Mouse (Mus musculus) frontal cortex, postnatal 10 days (tissue): ENCODE data around the gene Snx14.
"Not testable (repeated sequence)": the region's sequence is repeated elsewhere in the genome, so short reads cannot be mapped to it uniquely, and the experiment has no call there.

Source experiments
- DNase-seq, 2 experiments: peaks; one replicate each; pipeline ENCODE4 v3.0.0; 2022; ENCODE audit warnings: low spot score in 2 of 2, mixed read lengths in 1 of 2

Gene Snx14

DNA sequence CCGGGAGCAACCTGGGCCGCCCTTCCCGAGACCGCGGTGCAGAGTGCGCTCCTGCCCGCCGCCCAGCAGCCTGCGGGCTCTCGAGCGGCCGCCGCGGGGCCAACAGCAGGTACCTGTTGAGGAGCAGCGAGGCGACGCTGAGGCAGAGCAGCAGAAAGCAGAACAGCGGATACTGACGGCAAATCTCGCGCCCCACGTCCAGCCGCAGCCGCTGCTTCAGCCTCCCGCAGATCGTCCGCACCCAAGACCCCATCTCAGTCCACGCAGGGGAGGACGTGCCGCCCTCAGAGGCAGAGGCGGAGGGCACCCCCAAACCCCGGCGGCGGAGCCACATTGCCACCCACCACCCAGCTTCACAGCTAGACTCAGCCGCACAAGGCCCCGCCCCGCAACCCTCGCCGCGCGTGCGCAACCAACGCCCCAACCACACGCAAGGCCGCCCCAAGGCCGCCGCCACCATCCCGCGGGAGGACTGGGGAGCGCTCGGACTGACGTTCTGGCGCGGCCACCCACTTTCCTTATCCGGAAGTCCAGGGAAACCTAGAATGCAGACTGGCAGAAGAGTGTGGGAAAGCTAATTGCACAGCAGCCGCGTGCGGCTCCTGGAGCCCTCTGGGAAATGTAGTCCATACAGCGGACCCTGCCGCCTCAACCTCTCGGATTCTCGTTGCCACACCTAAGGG lies at the start of gene Snx14:
Gene Snx14, minus strand, starts transcription at position 404 of the 683 bp plus-strand sequence.
- peak; percentile 94 to 97 for DNase-seq

DNA sequence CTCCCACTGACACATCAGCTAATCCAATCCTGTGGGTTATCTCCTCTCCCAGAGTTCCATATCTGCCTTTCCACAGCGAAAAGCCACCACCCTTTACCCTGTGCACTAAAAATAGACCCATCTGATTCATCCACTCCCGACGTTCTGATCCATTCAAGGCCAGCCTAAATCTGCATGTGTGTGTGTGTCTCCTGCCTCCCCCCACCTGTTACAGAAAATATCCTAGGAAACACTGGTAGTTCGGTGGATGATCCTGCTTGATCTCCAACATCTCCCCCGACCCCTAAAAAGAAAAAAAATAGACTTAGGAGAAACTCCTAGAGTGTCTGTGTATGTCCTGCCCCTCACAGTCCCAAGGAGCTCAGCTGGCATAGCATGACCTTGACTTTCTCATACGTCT lies 45.8 kb upstream of the Snx14 start:
- DNase-seq = no peak

- peak; percentile 85 to 88 for DNase-seq
These were observed 44.2 kb upstream of the Snx14 start for GRCm38 (mm10) chr9:88482829-88483396.

DNA sequence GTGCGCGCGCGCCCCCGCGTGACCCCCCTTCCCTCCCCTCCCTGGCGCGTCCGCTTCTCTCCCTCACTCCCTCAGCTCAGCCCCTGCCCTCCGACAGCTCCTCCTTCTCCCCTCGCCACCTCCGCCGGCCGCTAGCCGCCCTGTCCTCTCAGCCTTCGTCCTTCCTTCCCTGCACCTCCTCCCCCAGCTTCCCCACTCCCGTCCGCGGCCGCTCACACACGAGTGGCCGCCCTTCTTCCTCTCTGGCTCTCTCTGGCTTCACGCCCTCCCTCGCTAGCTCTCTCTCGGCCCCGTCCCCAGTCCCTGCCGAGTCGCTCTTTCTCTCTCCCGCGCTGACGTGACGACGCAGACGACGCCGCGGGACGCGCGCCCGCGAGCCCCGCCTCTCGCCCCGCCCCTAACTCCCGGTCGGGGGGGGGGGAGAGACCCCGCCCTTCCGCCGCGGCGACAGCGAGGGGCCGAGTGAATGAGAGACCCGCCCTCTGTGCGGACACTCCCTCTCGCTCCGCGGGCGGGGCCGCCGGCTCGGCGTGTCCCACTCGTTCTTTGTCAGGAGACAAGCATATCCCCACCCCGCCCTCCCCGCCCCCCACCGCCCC lies 43.6 kb upstream of the Snx14 start, which contains the start of gene Syncrip:
Gene Syncrip, minus strand, starts transcription at position 345 of the 599 bp plus-strand sequence.
- peak; percentile 91 to 92 for DNase-seq

GRCm38 (mm10) chr9:88481791-88482160 lies 43.0 kb upstream of the Snx14 start:
- DNase-seq = peak; percentile 18 to 52

DNA sequence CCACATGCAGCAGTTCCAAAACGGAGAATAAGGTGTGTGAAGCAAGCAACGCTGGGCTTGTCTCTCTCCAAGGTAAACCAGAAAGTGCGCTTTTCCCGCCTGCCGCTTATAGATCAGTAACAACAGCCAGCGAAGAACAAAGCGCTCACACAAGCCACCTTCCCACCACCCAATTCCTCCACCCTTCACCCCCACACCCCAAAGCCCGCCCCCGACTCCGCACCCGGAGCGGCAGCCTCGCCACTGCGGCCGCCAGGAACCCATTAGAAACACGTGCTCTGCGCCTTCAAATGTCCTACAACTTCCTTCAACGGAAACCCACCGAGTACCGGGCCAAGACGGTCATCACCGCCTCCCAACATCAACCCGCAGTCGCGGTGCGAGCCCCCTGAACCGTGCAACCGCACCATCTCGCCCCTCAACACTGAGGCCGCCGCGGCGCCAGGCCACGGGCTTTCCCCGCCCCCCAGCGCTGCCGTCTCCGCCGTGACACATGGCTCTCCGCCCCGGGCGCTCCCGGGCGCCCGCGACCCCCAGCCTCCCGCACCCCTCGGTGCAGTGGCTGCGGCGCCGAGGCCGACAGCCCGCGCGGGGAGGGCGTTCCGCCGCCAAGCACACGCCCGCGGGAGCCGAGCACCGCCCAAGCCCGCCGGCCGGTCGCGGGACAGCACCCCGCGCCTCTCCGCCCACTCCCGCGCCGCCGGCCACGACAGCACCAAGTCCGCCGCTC lies 42.5 kb upstream of the Snx14 start:
- peak; percentile 24 to 57 for DNase-seq

DNA sequence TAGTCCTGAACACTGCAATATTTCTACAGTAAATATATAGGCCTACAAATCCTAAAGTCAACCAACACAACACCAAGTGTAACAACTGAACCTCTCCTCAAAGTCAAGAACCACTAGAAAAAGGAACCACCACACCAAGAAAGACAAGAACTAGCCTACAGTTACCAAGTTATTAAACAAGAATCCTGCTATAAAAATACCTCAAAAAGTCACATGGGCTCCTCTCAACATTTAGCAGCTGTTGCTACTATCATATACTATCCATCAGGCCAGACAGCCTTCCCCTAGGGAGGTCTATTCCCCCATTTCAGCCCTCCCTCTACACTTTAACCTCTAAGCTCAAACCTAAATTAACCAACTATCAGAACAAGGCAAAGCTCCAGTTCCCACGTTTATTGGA lies 41.4 kb upstream of the Snx14 start:
- DNase-seq = no peak

GRCm38 (mm10) chr9:88476138-88476537 lies 37.4 kb upstream of the Snx14 start:
- no peak for DNase-seq

DNA sequence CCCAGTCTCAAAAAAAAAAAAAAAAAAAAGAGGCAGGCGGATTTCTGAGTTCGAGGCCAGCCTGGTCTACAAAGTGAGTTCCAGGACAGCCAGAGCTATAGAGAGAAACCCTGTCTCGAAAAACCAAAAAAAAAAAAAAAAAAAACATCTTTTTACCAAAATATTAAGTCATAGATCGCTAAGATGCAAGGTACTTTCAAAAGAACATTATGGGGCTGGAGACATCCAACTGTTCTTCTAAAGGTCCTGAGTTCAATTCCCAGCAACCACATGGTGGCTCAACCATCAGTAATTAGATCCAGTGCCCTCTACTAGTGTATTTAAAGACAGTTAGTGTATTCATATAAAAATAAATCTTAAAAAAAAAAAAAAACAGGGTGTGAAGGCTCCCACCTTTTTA lies 22.3 kb upstream of the Snx14 start:
- not testable (repeated sequence) for DNase-seq

- DNase-seq = no peak
These were observed 1.2 kb upstream of the Snx14 start for GRCm38 (mm10) chr9:88439991-88440390.

- DNase-seq = no peak
These were observed 461 bp upstream of the Snx14 start for GRCm38 (mm10) chr9:88439238-88439600.

- no peak for DNase-seq
These were observed 562 bp downstream of the Snx14 start for GRCm38 (mm10) chr9:88438237-88438554.

DNA sequence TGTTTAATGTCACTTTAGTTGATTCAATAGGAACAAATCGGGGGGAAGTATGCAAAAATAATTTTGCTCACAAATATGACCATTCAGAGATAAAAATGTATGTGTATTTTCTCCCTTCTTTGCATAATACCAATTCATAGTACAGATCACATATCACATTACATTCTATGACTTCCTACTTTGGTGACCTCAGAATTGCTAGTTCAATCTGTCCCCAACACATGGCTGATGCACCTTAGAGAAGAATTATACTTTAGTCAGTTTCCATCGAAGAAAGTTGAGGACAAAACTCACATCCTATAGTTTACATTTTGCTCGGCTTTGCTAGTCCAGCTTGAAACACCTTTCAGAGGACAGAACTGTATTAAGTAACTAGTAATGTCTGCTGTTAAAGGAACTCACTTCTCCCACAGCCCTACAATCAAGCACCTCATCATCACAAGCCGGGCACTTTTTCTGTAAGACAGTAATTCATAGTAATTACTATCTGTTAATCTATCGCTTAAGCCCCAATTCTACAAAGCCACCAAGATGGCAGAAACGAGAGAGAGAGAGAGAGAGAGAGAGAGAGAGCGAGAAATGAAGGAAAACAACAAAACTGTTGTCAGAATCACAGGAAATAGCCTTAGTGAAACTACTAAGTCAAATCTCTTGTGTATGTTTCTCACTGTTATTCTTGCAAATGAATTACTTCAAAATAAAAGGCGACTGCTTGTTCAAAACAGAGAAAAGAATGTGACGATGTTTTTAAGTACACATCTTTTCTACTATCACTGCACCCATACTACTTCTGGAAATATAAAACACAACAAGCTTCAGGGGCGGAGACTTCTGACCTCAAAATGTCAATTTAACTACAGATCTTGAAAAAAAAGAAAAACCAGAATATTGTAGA lies 1.2 kb downstream of the Snx14 start:
- no peak for DNase-seq

GRCm38 (mm10) chr9:88424356-88424755 lies 14.4 kb downstream of the Snx14 start:
- no peak for DNase-seq

GRCm38 (mm10) chr9:88422428-88422827 lies 16.3 kb downstream of the Snx14 start:
- DNase-seq = no peak

- DNase-seq = no peak
These were observed 22.0 kb downstream of the Snx14 start for GRCm38 (mm10) chr9:88416752-88417151.

- no peak for DNase-seq
These were observed 28.8 kb downstream of the Snx14 start for GRCm38 (mm10) chr9:88409978-88410377.

- DNase-seq = no peak
These were observed 34.2 kb downstream of the Snx14 start for GRCm38 (mm10) chr9:88404515-88404914.

DNA sequence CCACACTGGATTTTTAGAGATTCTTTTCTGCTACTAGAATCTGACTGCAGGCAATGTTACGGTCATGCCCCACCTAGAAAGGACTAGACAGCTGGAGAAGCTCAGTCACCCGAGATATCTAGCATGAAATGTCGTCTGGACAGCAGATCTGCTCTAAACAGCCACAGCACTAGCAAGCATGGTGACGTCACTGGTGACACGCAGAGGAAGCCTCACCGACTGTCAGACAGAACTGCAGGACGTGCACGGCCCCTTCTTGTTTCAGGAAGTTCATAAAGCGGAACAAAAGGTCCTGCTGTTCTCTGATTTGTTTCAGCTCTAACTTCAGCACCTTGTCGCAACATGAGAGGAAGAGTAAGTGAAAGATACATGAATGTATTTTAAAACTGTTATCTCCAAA lies 34.7 kb downstream of the Snx14 start:
- no peak for DNase-seq

- DNase-seq = no peak
These were observed 40.3 kb downstream of the Snx14 start for GRCm38 (mm10) chr9:88398461-88398860.

- DNase-seq = no peak
These were observed 43.9 kb downstream of the Snx14 start for GRCm38 (mm10) chr9:88394852-88395251.

DNA sequence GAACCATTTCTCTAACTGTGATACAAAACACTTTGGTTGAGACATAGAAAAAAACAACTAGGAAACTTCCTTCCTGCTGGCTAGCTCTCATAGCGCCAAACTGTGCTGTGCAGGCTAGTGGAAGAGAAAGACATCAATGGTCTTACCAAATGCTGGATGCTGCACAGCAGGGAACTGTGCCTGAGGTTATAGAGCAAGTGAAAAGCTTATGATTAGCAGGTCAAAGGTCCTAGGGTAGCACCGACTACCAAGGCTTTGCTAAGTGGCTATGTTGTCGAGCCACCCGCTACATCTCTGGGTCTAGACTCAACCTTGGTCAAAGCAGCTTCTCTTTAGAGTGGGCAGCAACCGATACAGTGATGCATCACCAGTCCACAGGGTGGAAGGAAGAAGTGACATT lies 49.9 kb downstream of the Snx14 start:
- no peak for DNase-seq
